Mouse (Mus musculus) mouse embryonic stem cell (cell line): ENCODE measurements around the gene Syt13.

Experiments
- in situ Hi-C, 2 experiments: fragments of 300-500 bp; cut with MboI; formaldehyde crosslinking; loops; 1 replicate in 1 of 2; 3 replicates in 1 of 2; pipeline ENCODE4 v1.14.3; 2019 to 2020; ENCODE audit warnings: low sequenced_read_pairs in 2 of 2, low pct_unique_long_range_greater_than_20kb in 1 of 2, mixed read lengths in 1 of 2; ENCODE audit not compliant: unreplicated experiment in 1 of 2

Gene Syt13

DNA sequence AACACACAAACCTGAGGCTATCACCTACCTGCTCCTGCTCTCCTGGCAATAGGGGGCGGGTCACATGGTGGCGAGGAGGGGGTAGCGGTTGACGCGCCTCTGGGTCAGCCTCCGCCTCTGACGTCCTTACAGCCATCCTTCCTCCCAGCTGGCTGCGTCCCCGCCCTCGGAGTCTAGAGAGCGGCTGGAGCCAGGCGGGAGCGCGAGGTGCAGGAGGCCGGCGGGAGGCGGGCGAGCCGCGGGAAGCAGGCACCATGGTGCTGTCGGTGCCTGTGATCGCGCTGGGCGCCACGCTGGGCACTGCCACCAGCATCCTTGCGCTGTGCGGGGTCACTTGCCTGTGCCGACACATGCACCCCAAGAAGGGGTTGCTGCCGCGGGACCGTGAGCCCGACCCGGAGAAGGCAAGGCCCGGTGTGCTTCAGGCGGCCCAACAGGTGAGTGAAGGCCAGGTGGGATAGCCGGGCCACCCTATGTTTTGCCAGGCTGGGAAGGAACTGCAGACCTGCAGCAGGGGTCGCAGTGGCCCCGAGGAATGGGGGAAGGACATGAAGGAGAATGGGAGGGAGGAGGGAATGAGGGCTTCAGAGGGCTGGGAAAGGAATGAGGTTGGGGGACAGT is at the start of gene Syt13:
Syt13 (plus strand) TSS at position 166 of the 621 bp plus-strand sequence.
- in situ Hi-C loops = no loop called here

DNA sequence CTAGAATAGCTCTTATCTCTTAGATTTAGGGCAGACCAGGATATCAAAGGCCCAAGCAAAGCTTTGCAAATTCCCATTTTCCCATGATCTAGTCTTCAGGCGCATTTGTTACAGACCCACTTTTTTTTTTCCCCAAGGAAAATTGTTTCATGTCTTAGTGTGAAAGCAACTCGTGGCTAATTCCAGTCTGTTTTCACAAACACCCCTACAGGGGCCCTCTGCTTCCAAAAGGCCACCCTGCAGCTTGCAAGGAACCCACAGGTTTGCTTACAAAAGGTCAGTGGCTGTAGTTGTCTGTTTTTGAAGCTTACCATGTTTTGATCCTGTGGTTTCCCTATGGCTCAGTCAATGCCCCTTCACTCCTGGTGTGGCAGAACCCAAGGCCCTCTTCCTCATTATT is 48.3 kb upstream of the Syt13 start:
- in situ Hi-C loops = no loop called here

DNA sequence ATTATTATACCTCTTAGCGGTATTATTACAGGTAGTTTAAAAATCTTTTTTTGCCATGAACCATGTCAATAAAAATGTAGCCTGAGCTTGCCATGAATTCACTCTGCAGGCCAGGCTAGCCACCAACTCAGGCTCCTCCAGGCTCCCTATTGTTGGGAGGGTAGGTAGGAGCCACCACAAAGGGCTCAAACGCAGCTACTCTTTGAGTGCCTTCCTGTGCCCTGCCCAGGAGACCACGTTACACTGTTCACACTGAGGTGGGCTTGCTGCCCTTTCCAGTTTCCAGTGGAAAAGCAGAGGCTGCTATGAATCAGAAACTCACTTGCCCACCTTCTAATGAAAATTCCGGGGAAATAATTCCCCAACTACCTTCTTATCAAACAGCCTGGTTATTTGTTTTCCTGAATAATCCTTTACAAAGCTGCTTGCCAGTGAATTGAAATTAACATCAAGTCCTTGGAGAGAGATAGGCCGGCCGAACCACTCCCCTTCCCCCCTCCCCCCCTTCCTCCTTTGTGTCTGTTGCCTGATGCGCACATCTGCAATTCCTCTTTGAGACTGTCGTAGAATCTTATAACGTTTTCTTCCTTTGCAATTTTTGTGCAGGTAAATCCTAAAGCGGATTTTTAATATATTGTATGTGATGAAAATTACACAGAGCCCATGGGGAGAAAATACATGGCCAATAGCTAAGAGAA is 44.6 kb upstream of the Syt13 start:
- in situ Hi-C loops = no loop called here

DNA sequence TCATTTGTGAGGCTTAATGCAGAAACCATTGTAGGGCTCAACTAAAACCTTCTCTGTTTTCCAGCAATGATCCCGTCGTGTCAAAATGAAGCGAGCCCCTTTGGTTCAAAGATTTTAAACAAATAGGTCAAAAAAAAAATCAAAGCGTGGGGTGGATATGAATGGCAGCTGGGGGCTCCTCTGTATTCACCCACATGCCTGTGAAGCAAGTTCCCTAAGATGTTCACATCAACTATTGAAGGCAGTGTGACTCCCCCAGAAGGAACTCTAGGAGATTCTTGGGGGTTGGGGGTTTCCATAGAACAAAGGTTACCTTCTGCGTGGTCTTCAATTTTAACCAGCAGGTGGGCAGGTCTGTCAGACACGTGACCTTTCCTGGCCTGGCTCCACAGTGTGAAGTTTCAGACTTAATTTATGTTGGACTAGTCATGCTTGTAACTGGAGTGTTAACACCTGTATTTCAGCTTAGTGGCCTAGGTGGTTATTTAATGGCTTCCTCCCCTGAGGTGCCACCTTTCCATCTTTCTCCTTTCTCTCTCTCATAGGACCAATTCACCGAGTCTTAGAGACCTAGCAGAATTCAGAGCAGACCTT is 43.7 kb upstream of the Syt13 start:
- in situ Hi-C loops = no loop called here

DNA sequence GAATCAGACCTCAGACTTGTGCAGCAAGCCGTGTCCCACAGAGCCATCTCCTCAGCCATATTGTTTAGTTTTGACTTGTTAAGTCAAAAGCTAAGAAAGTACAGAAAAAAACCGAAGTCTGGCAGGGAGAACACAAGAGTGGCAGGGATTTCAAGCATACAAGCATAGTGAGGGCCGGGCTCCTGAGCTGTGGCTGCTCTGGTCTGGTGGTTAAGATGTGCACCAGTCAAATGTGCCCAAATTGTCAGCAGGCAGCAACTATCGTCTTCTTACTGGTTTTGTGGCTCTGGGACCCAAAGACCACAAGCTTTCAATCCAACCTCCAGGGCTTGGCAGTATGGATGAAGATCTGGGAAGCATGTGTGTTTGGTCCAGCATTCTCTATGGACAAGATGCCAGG is 42.2 kb upstream of the Syt13 start:
- in situ Hi-C loops = no loop called here

DNA sequence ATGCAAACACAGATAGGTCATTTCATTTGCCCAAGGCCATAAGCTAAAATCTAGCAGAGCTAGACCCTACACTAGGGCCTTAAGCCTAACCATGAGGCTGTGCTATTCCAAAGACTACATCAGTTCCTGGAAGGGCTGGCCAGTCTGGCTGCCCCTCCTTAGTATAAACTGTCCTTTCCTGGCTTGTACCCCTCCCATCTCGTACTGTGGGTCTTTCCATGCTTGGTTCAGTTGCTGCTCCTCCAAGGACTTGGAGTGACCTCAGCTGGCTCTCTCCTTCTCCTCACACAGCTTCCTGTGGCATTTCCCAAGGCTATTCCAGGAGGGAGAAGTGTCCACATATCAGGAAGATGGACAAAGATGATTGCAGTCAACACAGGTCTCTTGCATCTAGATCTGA is 40.3 kb upstream of the Syt13 start:
- in situ Hi-C loops = no loop called here

DNA sequence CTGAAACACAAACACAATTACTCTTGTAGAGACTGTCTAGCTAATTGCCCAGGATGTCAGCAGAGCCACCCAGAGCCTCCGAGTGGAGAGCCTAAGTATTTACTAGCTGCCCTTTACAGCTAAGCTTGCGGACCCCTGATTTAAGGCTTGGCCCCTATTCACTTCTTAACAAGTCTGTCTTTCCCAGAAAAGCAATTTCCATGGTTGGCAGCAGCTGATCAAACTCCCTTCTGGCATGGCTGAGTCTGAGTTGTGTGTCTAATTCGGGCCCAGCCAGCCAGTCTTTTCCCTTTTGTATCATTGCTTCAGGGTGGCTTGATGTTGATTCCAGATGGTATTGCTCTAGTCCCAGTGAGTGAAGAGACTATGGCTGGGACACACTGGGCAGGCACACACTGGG is 37.4 kb upstream of the Syt13 start:
- in situ Hi-C loops = no loop called here

DNA sequence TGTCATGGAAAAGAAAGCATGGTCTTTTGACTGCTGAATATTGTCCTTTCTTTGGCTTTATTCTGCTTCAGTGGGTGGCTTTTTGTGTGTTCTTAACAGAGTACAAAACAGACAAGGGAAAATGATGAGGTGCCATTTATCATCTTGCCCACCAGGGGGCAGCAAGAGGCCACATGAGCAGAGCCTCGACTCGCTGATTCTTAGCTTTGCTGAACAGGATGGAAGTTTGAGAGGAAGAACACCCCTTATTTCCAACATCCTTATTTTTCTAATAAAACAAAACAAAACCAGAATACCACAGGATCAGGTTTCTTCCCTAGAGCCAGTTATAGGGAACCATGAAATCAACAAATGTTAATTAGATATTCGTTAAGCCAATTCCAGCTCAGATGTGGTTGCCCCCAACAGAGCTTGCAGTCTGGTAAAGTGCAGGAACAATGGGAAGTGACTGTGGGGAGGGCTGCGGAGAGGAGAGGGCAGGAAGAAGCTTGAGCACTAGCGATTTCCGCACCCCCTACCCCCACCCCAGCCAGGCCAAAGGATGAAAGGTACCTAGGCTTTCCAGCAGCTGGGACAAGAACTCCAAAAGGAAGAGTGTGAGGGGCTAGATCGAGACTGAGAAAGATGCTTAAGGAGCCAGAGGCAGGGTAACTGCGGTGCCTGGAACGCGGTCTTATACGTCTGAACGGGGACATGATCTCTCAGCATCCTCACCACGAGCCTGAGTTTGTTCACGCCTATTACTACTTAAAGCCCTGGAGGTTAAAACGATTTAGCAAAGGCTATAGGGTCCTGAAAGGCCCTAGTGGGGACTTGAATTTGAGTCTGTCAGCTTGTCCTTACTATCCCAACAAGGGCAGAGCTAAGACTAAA is 31.6 kb upstream of the Syt13 start:
- in situ Hi-C loops = loop anchor here in 1 of 2 experiments (10.0 kb wide), 1 partner anchor 172 kb away; no protein-coding TSS in a partner anchor

DNA sequence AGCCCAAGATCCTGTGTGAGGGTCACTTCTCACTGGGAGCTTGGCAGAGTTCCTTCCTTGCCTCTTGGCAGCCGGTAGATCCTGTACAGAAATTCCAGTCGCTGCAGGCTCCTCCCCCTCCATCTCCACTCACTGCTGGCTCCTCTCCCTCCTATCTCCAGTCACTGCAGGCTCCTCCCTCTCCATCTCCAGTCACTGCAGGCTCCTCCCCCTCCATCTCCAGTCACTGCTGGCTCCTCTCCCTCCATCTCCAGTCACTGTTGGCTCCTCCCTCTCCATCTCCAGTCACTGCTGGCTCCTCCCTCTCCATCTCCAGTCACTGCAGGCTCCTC is 31.0 kb upstream of the Syt13 start:
- in situ Hi-C loops = loop anchor here in 1 of 2 experiments (10.0 kb wide), 1 partner anchor 171 kb away; no protein-coding TSS in a partner anchor

DNA sequence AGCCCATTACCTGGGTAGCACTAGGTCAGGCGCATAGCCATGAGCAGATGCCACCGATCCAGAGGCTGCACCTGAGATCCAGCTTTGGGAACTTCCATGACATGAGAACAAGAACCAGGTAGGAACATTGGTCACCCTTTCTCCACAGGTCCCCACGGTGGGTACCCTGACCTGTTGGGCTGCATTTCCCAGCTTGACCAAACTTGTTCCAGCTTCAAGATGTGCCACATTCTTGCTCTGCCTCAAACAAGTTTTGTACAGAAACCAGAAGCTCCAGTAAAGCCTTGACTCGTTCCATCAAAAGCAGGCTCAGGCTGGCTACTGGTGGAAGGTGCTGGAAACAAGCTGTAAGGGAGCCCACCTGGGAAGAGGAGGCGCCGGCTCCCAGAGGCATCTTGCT is 29.9 kb upstream of the Syt13 start:
- in situ Hi-C loops = loop anchor here in 1 of 2 experiments (10.0 kb wide), 1 partner anchor 170 kb away; no protein-coding TSS in a partner anchor

DNA sequence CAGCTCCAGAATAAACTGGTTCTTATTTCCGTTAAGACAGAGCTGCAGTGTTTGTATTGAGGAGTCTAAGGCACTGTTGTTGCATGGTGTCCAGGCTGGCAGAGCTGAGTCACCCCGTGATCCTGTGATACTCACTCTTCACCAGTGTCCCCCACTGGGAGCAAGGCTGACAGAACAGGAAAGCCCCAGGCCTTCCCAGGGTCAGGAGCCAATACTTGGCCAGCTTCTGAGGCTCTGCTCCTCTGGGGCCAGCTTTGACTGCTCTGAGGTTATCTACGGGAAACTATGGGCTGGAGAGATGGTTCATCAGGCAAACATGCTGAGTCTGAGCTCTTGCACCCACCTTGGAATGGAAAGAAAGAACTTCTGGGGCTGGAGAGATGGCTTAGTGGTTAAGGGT is 28.0 kb upstream of the Syt13 start:
- in situ Hi-C loops = loop anchor here in 1 of 2 experiments (10.0 kb wide), 1 partner anchor 168 kb away; no protein-coding TSS in a partner anchor

DNA sequence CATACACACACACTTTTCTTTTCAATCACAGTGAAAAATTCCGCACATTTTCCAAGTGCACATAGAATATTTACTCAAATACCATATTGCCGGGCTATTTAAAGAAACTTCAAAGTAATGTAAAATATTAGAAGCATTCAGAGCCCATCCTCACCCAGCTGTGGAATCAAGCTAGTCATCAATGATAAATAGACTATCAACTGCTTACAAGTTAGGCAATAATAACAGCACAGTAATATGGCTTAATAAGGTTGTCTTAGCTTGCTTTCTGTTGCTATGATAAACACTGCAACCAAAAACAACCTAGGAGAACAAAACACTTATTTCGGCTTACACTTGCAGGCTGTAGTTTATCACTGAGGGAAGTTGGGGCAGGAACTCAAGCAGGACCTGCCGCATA is 22.4 kb upstream of the Syt13 start:
- in situ Hi-C loops = no loop called here

DNA sequence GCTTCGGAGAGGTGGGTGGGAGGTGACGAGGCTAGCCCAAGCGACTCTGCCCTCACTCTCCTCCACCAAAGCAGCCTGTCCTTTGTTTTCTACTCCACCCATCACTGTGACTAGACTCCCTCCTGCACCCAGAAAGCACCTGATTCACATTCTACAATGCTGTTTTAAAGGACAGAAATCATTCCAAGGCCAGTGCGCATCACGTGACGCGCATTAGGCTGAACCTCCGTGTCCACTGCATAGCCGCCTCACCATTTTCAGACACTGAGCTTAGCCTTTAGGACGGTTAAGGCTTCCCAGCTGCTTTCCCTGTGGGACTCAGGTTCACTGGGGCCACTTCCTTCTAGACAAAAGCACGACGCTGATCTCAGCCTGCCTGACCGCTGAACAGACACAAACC is 11.2 kb upstream of the Syt13 start:
- in situ Hi-C loops = loop anchor here in 1 of 2 experiments (10.0 kb wide), 1 partner anchor 161 kb away; no protein-coding TSS in a partner anchor

DNA sequence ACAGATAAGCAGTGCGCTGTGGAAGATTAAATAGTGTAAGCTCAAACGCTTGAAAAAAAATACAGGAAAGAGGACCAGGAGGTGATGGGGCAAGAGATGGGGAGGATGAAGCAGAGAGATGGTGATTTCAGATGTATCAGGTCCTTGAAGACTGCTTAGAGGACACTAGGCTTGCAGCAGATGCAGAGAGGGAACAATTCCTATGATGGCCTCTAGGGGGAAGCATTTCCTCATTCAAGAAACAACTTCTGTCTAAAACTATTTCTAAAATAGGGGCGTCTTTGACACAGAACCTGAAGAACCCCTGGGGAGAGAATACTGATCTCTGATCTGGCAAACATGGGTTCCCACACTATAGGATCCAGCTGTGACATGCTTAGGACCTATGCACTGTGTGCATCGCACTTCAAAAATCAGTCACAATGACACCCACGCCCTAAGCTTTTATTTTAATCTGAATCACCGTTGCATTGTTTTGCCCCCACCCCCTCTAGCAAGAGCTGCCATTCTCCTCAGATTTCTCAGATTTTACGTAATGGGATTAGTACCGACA is 10.5 kb upstream of the Syt13 start:
- in situ Hi-C loops = loop anchor here in 1 of 2 experiments (10.0 kb wide), 1 partner anchor 160 kb away; no protein-coding TSS in a partner anchor

DNA sequence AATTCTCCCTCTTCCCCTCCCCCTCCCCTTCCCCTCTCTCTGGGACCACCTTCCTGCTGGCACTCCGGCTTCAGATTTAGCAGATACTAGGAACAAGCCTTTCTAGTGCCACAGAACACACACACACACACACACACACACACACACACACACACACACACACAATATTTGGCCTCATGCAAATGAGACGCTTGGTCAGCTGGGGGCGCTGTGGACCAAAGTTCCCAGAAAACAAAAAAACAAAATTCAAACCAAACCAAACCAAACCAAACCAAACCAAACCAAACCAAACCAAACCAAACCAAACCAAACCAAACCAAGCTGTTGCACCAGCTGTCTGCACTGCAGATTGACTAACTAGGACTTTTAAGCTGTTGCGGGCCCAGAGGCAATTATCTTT is 4.5 kb upstream of the Syt13 start:
- in situ Hi-C loops = no loop called here

DNA sequence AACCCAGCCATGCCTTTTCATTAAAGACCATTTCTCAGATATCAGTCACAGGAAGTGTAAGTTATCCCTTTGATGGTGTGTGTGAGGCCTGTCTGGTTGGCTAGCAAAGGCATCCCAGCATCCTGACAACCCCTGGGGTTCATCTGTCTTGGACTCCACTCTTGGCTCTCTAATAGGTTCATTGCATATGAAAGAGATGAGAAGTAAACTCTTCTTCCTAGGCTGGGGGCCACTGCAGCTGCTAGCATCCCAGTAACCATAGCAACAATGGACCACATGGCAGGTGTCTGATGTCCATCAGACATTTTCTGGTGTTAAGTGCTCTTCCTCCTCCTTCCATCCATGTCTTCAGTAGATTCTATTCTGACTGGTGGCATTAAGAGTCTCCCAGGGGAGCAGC is 2.6 kb upstream of the Syt13 start:
- in situ Hi-C loops = no loop called here

DNA sequence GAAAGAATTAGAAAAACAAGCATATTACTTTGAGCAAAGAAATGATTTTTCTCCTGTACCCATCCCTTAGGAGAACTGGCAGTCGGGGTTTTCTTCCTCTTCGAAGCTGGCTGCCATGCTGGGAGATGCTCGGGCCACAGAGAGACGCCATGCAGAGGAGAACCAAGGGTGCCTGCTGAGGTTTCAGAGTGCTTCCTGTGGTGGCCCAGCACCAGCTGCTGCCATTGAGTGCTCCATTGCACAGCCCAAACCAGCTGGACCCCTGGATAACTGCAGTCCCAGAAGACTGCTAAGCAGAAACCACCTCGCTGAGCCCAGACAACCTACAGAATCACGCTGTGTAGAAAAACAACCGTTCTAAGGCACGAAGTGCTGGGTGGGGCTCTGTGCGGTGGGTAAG is 1.6 kb upstream of the Syt13 start:
- in situ Hi-C loops = no loop called here
